Mouse (Mus musculus) spleen, postnatal 36 days (tissue): ENCODE measurements around the gene Vmn2r101.

Source experiments
- DNase-seq, 2 experiments: peaks; one replicate each; pipeline ENCODE4 v3.0.0; 2022; ENCODE audit warnings: low spot score in 2 of 2, mixed read lengths in 1 of 2

Gene Vmn2r101

GRCm38 (mm10) chr17:19576927-19577326 lies at the start of gene Vmn2r101:
Gene Vmn2r101, plus strand, starts transcription at chr17:19577227.
- no peak for DNase-seq

- no peak for DNase-seq
Observed at GRCm38 (mm10) chr17:19629328-19629727, 52.3 kb downstream of the Vmn2r101 start.

DNA sequence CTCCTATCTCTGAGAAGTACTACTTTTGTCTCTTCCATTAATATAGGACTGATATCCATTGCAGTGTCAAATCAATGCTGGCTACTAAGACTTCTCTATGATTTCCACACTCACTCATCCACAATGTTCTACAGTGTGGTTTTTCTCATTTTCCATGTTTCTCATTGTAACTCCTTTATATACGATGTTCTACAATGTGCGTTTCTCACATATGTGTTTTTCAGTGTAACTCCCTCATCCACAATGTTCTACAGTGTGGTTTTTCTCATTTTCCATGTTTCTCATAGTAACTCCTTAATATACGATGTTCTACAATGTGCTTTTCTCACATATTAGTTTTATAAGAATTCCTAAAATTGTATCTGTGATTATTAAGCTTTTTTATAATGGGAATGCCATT lies 81.4 kb downstream of the Vmn2r101 start:
- DNase-seq, result no peak

- DNase-seq, result no peak
Observed at GRCm38 (mm10) chr17:19660028-19660427, 83.0 kb downstream of the Vmn2r101 start, which contains the start of gene Vmn2r102. Gene Vmn2r102, plus strand, starts transcription at chr17:19660328.
